Mouse (Mus musculus): Measurements from ENCODE around the gene Phactr3. TPM values are rescaled to one million over a fixed set of nuclear protein-coding genes. Genes with fewer than 3 reads are reported as not detected.

Phactr3 gene
- polyA plus RNA-seq, 1 experiment from 2014 or later: 2.3 TPM

DNA sequence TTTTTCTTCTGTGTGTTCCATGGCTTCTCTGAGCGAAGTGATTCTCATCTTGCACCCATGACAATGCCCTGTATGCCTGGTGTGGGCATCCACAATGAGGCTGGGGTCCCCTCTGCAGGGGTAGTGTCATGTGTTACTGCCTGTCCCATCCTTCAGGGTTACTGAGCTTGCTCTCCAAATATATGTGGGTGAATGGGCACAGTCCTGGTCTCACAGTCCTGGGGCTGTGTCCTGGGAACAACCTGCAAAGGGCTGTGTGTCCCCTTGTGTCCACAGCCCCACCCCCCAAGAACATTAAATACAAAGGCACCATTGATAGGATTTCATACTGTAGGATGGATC is 185.4 kb downstream of the Phactr3 start:
- no peaks in the 10 kb centered on the region for H3K9me3 ChIP-seq
- 67% methylated on average over 1 of the region's 1 CpGs for WGBS
- H3K4me2 ChIP-seq: no peak overlapping the region
- ATAC-seq (ENCODE audit: insufficient number of reproducible peaks, insufficient read depth, low FRiP score, low TSS enrichment, low read depth): no peak
- H3K4me3 ChIP-seq (replicated peaks): no peak overlapping the region
- no peak overlapping the region for H3K27ac ChIP-seq
- no peaks in the 10 kb centered on the region for H3K36me3 ChIP-seq
- no peaks in the 10 kb centered on the region for H3K4me1 ChIP-seq (replicated peaks)
- H3K9ac ChIP-seq (replicated peaks): no peak overlapping the region
- no peaks in the 10 kb centered on the region for H3K27me3 ChIP-seq

DNA sequence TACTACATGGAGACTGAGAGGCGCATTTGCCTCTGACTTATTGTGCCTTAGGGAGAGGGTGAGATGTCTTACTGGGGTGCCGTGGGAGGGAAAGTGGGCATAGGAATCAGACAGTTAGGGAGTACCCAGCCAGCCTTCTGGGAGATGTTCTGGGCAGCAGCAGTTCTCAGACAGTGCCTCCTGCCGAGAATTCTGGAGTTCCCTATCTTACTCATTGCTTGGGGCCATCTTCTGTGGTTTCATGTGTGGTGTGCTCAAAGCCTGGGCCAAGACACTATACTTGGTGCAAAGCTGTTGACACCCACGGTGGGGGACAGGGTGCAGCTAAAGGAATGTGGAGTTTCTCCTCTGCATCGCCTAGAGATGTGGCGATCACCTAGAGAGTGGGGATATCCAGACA is 185.9 kb downstream of the Phactr3 start:
- Histone ChIP-seq H3K4me2 (no peak overlapping the region), H3K9ac (replicated peaks) (no peak overlapping the region), H3K4me3 (replicated peaks) (no peak overlapping the region), H3K27me3 (no peaks in the 10 kb centered on the region), H3K36me3 (no peaks in the 10 kb centered on the region), H3K27ac (no peak overlapping the region), H3K4me1 (replicated peaks) (no peaks in the 10 kb centered on the region), H3K9me3 (no peaks in the 10 kb centered on the region)
- no peak for ATAC-seq (ENCODE audit: insufficient number of reproducible peaks, insufficient read depth, low FRiP score, low TSS enrichment, low read depth)
- 82% methylated on average over 6 of the region's 6 CpGs for WGBS

DNA sequence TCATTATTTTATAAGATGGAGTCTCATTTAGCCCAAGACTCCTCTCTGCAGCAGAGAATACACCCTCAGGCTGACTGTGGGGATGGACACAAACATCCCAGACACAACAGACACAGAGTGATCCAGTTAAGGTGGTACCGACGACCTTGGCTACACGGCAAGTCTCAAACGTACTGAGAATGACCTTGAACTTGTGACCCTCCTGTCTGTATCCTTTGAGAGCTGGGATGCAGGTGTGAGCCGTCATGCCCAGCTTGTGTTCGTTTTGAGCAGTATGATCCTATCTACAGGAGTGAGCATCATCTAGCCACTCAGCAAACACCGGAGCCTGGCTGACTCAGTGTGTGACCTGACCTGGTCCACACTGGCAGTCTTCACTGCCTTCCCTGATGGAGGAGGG is 194.8 kb downstream of the Phactr3 start:
- H3K4me3 ChIP-seq (replicated peaks): no peak overlapping the region
- H3K9ac ChIP-seq (replicated peaks): no peak overlapping the region
- no peaks in the 10 kb centered on the region for H3K27me3 ChIP-seq
- H3K4me1 ChIP-seq (replicated peaks): peaks cover 5% of the 10 kb centered on the region; the same call in 1 of the 2 replicates
- no peak for ATAC-seq (ENCODE audit: insufficient number of reproducible peaks, insufficient read depth, low FRiP score, low TSS enrichment, low read depth)
- H3K36me3 ChIP-seq: no peaks in the 10 kb centered on the region
- H3K27ac ChIP-seq: no peak overlapping the region
- no peak overlapping the region for H3K4me2 ChIP-seq
- 73% methylated on average over 7 of the region's 7 CpGs for WGBS
- no peaks in the 10 kb centered on the region for H3K9me3 ChIP-seq

DNA sequence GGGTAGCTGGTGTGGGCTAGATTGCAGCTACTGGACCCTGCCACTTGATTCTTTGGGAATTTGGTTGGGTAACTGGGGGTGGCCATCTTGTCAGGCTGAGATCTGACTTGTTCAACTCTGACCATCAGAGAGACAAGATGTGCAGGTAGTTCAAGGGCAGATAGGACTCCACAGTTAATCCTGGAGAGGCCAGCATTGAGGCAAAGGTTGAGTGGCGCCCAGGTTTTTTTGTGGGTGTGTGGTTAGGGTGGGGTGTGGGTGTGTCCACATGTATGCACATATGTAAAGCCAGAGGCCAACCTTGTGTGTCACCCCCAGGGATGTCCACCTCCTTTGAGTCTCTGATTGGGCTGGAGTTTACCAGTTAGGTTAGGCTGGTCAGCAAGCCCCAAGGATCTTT is 197.5 kb downstream of the Phactr3 start:
- Histone ChIP-seq H3K36me3 (no peaks in the 10 kb centered on the region), H3K27me3 (no peaks in the 10 kb centered on the region), H3K4me3 (replicated peaks) (no peak overlapping the region), H3K4me2 (no peak overlapping the region), H3K4me1 (replicated peaks) (peaks cover 5% of the 10 kb centered on the region; the same call in 1 of the 2 replicates), H3K27ac (no peak overlapping the region), H3K9ac (replicated peaks) (no peak overlapping the region), H3K9me3 (no peaks in the 10 kb centered on the region)
- WGBS: 88% methylated on average over 1 of the region's 1 CpGs
- ATAC-seq (ENCODE audit: insufficient number of reproducible peaks, insufficient read depth, low FRiP score, low TSS enrichment, low read depth): no peak

DNA sequence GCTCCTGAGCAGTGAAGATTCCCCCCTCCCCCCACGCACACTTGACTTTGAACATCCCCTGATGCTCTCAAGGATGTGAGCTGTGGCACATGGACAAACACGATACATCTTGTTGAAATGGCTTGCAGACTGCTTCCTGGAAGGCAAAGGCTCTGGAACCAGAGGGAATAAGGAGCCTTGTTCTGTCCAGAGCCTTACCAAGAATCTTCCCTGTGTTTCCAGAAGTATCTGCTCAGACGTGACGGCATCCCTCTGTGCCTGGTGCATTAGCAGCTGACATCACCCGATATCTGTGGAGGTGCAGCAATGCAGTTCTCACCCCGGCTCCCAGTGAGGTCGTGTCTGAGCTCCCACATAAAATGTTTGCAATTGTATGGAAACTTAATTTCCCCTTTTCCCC is 201.0 kb downstream of the Phactr3 start:
- Histone ChIP-seq H3K4me3 (replicated peaks) (no peak overlapping the region), H3K27ac (no peak overlapping the region), H3K4me2 (no peak overlapping the region), H3K36me3 (no peaks in the 10 kb centered on the region), H3K9ac (replicated peaks) (no peak overlapping the region), H3K4me1 (replicated peaks) (peaks cover 5% of the 10 kb centered on the region; the same call in 1 of the 2 replicates), H3K27me3 (no peaks in the 10 kb centered on the region), H3K9me3 (no peaks in the 10 kb centered on the region)
- 79% methylated on average over 7 of the region's 7 CpGs for WGBS
- no peak for ATAC-seq (ENCODE audit: insufficient number of reproducible peaks, insufficient read depth, low FRiP score, low TSS enrichment, low read depth)

DNA sequence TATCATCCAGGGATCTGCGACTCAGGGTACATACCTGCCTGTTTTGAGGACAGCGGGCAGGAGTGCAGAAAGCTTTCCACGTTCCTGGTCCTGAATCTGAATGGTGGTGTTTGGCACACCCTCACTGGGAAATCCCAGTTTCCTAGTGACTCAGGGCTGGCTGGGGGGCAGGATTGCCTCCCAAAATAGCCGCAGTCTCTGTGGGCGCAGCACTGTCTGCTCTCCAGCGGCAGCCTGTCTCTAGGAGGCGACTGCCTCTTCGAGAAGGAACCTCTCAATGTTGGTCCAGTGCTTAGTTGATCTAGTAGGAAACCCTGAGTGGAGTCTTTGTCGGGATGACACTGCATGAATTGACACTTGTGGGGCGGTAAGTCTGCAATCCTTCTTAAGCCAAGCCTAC is 202.5 kb downstream of the Phactr3 start:
- H3K27ac ChIP-seq: no peak overlapping the region
- no peak for ATAC-seq (ENCODE audit: insufficient number of reproducible peaks, insufficient read depth, low FRiP score, low TSS enrichment, low read depth)
- no peaks in the 10 kb centered on the region for H3K4me1 ChIP-seq (replicated peaks)
- H3K9ac ChIP-seq (replicated peaks): no peak overlapping the region
- WGBS: 80% methylated on average over 10 of the region's 10 CpGs
- H3K4me2 ChIP-seq: no peak overlapping the region
- H3K9me3 ChIP-seq: no peaks in the 10 kb centered on the region
- no peaks in the 10 kb centered on the region for H3K27me3 ChIP-seq
- no peak overlapping the region for H3K4me3 ChIP-seq (replicated peaks)
- no peaks in the 10 kb centered on the region for H3K36me3 ChIP-seq

DNA sequence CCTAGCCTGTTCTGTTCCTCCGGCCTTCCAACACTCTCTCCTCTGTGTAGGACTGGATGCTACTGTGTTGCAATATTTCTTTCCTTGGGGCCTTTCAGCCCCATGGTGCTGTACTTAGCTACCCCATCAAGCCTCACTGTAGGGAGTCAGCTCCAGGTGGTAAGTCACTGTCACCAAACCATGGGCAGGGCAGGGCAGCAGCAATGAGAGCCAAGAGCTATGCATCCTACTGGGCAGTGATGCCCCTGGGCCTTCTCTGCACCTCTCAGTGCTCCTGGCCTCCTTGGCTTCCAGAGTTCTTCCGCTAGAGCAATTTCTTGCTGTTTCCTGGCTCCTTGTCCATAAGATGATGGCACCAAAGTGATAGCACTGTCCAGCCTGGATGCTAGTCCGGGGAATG is 205.6 kb downstream of the Phactr3 start:
- H3K4me1 ChIP-seq (replicated peaks): peaks cover 15% of the 10 kb centered on the region
- H3K27me3 ChIP-seq: no peaks in the 10 kb centered on the region
- no peak overlapping the region for H3K4me2 ChIP-seq
- no peak overlapping the region for H3K4me3 ChIP-seq (replicated peaks)
- no peak for ATAC-seq (ENCODE audit: insufficient number of reproducible peaks, insufficient read depth, low FRiP score, low TSS enrichment, low read depth)
- 91% methylated on average over 3 of the region's 3 CpGs for WGBS
- H3K27ac ChIP-seq: no peak overlapping the region
- H3K9ac ChIP-seq (replicated peaks): no peak overlapping the region
- no peaks in the 10 kb centered on the region for H3K9me3 ChIP-seq
- H3K36me3 ChIP-seq: no peaks in the 10 kb centered on the region

DNA sequence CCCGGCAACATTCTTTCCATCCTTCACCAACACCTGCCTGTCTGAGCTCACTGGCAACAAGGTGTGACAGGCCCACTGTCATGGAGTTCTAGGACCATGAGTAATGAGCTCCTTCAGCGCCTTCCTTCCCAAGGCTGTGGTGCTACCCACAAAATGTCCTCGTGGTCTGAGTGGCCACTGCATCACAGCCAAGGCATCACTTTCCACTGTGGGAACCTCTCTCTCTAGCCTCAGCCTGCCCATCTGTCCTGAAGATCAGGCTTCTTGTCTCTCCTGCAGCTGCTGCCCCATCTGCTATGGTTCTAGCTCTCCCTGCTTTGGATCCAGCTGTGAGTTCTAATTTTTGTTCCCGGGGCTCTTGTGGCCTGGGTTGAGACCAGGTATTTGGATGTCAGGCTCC is 206.0 kb downstream of the Phactr3 start:
- Histone ChIP-seq H3K27ac (no peak overlapping the region), H3K9ac (replicated peaks) (no peak overlapping the region), H3K27me3 (no peaks in the 10 kb centered on the region), H3K36me3 (no peaks in the 10 kb centered on the region), H3K4me3 (replicated peaks) (no peak overlapping the region), H3K4me2 (no peak overlapping the region), H3K9me3 (no peaks in the 10 kb centered on the region), H3K4me1 (replicated peaks) (peaks cover 15% of the 10 kb centered on the region)
- ATAC-seq (ENCODE audit: insufficient number of reproducible peaks, insufficient read depth, low FRiP score, low TSS enrichment, low read depth): no peak
- 78% methylated on average over 4 of the region's 4 CpGs for WGBS

DNA sequence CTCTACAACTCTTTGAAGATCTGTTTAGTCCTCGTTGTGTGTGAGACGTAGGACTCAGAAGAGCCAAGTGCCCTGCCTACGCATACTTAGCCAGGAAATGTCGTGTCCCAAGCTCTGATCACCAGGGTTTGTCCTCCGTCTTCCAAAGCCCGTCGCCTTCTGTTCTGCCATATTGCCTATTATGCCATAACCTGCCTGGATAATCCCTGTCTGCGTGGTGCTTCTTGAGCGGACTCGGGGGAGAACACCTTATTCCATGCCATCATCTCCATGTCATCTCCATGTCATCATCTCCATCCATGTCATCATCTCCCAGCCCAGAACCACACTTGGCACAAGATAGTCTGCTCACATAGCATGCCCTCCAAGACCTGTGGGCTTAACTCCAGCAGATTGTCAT is 207.3 kb downstream of the Phactr3 start:
- Histone ChIP-seq H3K4me3 (replicated peaks) (no peak overlapping the region), H3K27ac (no peak overlapping the region), H3K9me3 (no peaks in the 10 kb centered on the region), H3K4me2 (no peak overlapping the region), H3K9ac (replicated peaks) (no peak overlapping the region), H3K27me3 (no peaks in the 10 kb centered on the region), H3K36me3 (no peaks in the 10 kb centered on the region), H3K4me1 (replicated peaks) (peaks cover 15% of the 10 kb centered on the region)
- no peak for ATAC-seq (ENCODE audit: insufficient number of reproducible peaks, insufficient read depth, low FRiP score, low TSS enrichment, low read depth)
- WGBS: 90% methylated on average over 10 of the region's 10 CpGs

DNA sequence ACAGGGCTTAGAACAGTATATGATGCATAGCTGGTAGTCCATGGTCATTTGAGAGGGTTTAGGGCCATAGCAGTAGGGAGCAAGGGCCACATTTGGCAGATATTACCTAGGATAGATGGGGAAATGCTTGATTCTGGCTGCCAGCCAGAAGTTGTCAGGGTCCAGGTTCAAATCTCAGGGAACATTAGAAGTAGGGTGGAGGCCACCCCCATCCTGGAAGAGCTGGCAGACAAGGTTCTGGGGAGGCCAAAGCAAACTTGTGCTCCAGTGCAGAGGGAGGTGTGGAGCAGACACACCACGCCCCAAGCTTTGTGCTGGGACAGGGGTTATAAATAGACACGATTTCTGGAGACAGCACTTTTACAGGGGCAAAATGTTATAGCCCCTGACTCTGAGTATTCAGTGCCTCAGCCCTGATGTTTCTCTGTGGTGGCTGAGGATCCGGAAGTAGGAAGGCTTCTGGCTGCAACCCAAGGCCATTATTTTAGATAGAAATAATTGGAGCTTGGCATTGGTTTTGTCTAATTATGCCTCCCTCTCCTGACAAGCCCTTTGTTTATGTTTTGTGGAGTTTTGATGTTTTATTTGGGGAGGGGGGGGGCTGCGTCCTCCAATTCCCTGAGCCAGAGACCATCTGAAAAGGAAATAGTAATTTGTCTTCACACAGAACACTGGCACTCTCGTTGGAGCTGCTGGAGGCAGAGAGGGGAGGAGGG is 208.1 kb downstream of the Phactr3 start:
- 0 out of 2 replicates have a peak, but pooled peaks have one; percentile 8 for ATAC-seq (ENCODE audit: insufficient number of reproducible peaks, insufficient read depth, low FRiP score, low TSS enrichment, low read depth)
- WGBS: 20% methylated on average over 5 of the region's 5 CpGs
- H3K4me2 ChIP-seq: peak overlapping the region; percentile 37

DNA sequence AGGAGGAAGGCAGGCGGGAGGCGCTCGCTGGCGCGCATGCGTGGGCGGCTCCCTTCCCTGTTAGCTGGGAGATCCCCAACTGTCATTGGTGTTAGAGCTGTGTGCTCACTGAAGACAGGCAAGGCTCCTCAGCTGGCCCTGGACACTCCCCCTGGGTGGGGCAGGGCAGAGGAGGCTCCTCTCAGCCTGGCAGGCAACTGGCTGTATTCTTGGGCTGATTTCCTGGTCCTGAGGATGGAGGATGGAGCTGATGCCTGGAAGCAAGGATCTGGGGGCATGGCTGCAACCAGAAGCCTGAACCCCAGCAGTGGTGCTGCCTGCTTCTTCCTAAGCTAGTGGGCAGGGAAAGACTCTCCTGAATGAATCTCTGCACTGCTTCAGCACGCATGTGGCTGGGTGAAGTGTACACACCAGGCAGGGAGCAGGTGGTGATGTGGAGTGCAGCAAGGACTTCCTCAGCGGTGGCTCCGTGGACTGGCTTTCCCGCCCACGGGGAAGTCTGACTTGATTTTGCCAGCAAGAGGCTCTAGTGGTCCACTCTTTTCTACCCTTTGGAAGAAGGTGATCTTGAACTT is 208.8 kb downstream of the Phactr3 start:
- no peak overlapping the region for H3K4me3 ChIP-seq (replicated peaks)
- no peaks in the 10 kb centered on the region for H3K9me3 ChIP-seq
- no peak overlapping the region for H3K9ac ChIP-seq (replicated peaks)
- H3K4me1 ChIP-seq (replicated peaks): peaks cover 15% of the 10 kb centered on the region
- H3K4me2 ChIP-seq: peak overlapping the region; percentile 37
- no peaks in the 10 kb centered on the region for H3K36me3 ChIP-seq
- no peak overlapping the region for H3K27ac ChIP-seq
- peak; percentile 70; the same call in 1 of the 2 replicates for ATAC-seq (ENCODE audit: insufficient number of reproducible peaks, insufficient read depth, low FRiP score, low TSS enrichment, low read depth)
- WGBS: 14% methylated on average over 12 of the region's 12 CpGs
- H3K27me3 ChIP-seq: no peaks in the 10 kb centered on the region

More for the DNA sequence above, 208.1 kb downstream of the Phactr3 start:
- Histone ChIP-seq H3K9ac (replicated peaks) (no peak overlapping the region), H3K4me3 (replicated peaks) (no peak overlapping the region), H3K27ac (no peak overlapping the region), H3K36me3 (no peaks in the 10 kb centered on the region), H3K4me1 (replicated peaks) (peaks cover 15% of the 10 kb centered on the region), H3K9me3 (no peaks in the 10 kb centered on the region), H3K27me3 (no peaks in the 10 kb centered on the region)

DNA sequence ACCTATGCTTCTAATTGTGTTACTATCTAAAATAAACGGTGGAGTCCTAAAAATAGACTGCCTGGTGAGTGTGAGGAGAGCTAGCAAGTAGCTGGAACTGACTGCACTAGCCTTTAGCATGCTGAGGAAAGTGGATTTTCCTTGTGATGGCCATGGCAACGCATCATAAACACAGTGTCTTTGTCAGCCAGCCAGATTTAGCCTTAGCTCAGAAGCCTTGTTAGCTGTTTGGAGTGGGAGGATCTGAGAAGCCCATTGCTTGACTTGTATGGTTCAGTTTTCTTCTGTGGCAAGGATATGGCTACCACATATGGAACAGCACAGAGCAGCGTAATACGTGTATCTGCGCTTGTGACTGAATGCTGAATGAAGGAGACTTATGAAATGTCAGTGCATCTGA is 210.8 kb downstream of the Phactr3 start:
- Histone ChIP-seq H3K9ac (replicated peaks) (no peak overlapping the region), H3K36me3 (no peaks in the 10 kb centered on the region), H3K4me2 (no peak overlapping the region), H3K27me3 (no peaks in the 10 kb centered on the region), H3K4me3 (replicated peaks) (no peak overlapping the region), H3K4me1 (replicated peaks) (peaks cover 15% of the 10 kb centered on the region), H3K9me3 (no peaks in the 10 kb centered on the region), H3K27ac (no peak overlapping the region)
- no peak for ATAC-seq (ENCODE audit: insufficient number of reproducible peaks, insufficient read depth, low FRiP score, low TSS enrichment, low read depth)
- WGBS: 89% methylated on average over 5 of the region's 5 CpGs
